Mouse (Mus musculus) G1E (cell line): ENCODE measurements around the gene Neurog1.

Experiments
- CTCF ChIP-seq: IDR thresholded peaks from 2 replicates; pipeline ENCODE4 v1.5.1; 2012; ENCODE audit warnings: low read depth, low read length, inconsistent platforms, mixed read lengths
- TAL1 ChIP-seq: conservative IDR thresholded peaks from 2 replicates; pipeline ENCODE4 v1.6.1; 2012; ENCODE audit warnings: low read depth, low read length, inconsistent platforms, mixed read lengths

DNA sequence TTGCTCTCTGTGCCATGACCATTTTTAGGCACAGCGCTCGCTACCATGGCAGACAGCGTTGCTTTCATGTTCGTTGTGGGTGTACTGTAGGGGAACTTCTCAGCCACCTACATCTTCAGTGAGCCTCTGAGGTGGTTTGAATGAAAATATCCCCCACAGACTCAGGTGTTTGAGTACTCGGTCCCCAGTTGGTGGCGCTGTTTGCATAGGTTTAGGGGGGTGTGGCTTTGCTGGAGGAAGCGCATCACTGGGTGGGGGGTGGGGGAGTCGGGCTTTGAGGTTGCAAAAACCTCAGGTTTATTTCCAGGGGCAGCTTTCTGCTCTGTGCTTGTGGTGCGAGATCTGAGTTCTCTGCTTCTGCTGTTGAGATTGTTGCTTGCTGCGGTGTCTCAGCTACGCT is 47.4 kb upstream of the Neurog1 start:
- TF ChIP-seq CTCF (no peak), TAL1 (no peak)
